Mouse (Mus musculus) gastrocnemius, adult 18-20 months (tissue): Measurements from ENCODE around the gene Gca. TPM values are rescaled to one million over a fixed set of nuclear protein-coding genes. Genes with fewer than 3 reads are reported as not detected.
"Not testable (repeated sequence)": the region's sequence is repeated elsewhere in the genome, so short reads cannot be mapped to it uniquely, and the experiment has no call there.

Experiments used
- DNase-seq: peaks from one replicate; pipeline ENCODE4 v3.0.0; 2021; ENCODE audit warnings: low spot score
- total RNA-seq, 2 experiments: library from RNA; stranded (reverse); gene quantifications; 2 replicates each; pipeline ENCODE4 v1.2.3; 2021

The Gca gene
- total RNA-seq, 2 experiments from 2014 or later = 6.4 to 8.3 TPM

- no peak for DNase-seq
Measured at GRCm38 (mm10) chr2:62669848-62670247, 5.8 kb downstream of the Gca start.

GRCm38 (mm10) chr2:62670301-62670700 is 6.2 kb downstream of the Gca start:
- no peak for DNase-seq

GRCm38 (mm10) chr2:62670767-62671166 is 6.7 kb downstream of the Gca start:
- DNase-seq = no peak

GRCm38 (mm10) chr2:62672788-62673187 is 8.7 kb downstream of the Gca start:
- DNase-seq = no peak

- peak; percentile 30 for DNase-seq
Measured at GRCm38 (mm10) chr2:62681667-62682066, 17.6 kb downstream of the Gca start.

- no peak for DNase-seq
Measured at GRCm38 (mm10) chr2:62684989-62685595, 21.0 kb downstream of the Gca start.

- no peak for DNase-seq
Measured at GRCm38 (mm10) chr2:62685934-62686333, 21.8 kb downstream of the Gca start.

- no peak for DNase-seq
Measured at GRCm38 (mm10) chr2:62706313-62706712, 42.2 kb downstream of the Gca start.

GRCm38 (mm10) chr2:62709633-62710032 is 45.5 kb downstream of the Gca start:
- DNase-seq = no peak

- DNase-seq = not testable (repeated sequence)
Measured at GRCm38 (mm10) chr2:62714362-62714761, 50.3 kb downstream of the Gca start.

GRCm38 (mm10) chr2:62715260-62715659 is 51.2 kb downstream of the Gca start:
- DNase-seq = no peak

GRCm38 (mm10) chr2:62717270-62717669 is 53.2 kb downstream of the Gca start:
- DNase-seq = no peak

GRCm38 (mm10) chr2:62718411-62718810 is 54.3 kb downstream of the Gca start:
- DNase-seq = no peak

GRCm38 (mm10) chr2:62725946-62726345 is 61.9 kb downstream of the Gca start:
- DNase-seq = no peak

GRCm38 (mm10) chr2:62727732-62728131 is 63.6 kb downstream of the Gca start:
- DNase-seq = no peak

GRCm38 (mm10) chr2:62730671-62731070 is 66.6 kb downstream of the Gca start:
- DNase-seq = no peak

- DNase-seq = no peak
Measured at GRCm38 (mm10) chr2:62743098-62743497, 79.0 kb downstream of the Gca start.

Other genes with a start within 250 kb of the Gca start
- gene Gcg, start 180.6 kb upstream of the Gca start, total RNA-seq = not detected
- gene Fap, start 90.2 kb upstream of the Gca start, total RNA-seq = 1 to 10 TPM; 3.4 to 3.7 TPM
- 1 to 10 TPM; 3.5 to 3.8 TPM for gene Ifih1, start 18.0 kb upstream of the Gca start, total RNA-seq